Mouse (Mus musculus): ENCODE measurements around the gene Map2.

The Map2 gene

DNA sequence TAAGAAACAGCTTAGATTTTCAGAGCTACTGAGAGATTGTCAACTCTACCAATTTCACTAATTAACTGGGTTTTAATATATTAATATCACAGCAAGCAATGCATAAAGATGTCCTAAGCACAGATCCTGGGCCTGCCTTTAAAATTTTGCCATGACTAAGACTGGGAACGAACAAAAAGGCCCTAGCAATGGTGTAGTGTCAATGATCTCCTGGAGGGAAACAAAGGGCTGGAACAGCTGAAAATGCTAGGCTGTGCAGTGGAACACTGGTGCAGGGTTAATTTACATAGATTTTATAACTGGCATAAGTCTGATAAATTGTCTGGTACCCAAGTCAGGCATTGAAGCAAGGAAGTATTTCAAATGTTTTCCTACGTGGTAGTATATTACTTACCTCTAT lies 220.8 kb downstream of the Map2 start:
- no peak for DNase-seq

DNA sequence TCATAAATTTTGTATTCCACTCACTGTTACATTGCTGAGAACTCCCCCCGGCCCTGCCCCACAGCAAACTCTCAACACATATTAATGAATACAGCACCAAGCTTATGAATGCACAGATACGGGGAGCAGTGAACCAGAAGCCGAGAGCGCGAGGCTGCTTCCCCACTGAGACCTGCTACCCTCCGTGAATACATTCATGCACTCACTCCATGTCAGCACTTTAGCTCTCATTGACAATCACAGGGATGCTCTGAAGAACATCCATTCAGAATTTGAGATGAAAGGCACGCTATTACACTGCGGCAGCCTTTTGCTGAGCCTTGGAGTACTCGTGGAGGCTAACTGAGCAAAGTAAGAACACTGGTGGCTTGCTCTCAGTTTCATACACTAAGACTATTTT lies 226.8 kb downstream of the Map2 start:
- no peak for DNase-seq

GRCm38 (mm10) chr1:66407270-66407967 lies 232.3 kb downstream of the Map2 start:
- DNase-seq = peak; percentile 42 to 68

GRCm38 (mm10) chr1:66418360-66418759 lies 243.3 kb downstream of the Map2 start:
- DNase-seq = no peak

DNA sequence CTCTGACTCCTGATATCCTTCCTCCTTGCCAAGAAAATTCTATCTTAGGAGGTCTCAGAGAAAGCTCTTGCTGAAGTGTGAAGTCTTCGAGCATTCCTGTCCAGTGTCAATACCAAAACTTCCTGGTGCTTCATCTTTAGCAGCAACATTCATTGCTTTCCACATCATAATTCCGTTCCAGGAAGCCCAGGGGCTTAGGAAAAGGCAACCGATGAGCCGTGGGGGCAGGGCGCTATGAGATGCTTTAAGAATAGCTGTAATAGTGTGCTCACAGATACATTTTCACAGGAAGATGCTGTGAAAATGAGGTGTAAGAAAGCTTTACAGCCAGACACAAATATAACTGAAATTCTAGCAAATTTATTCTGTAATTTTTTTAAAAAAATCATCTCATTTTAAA lies 251.0 kb downstream of the Map2 start:
- no peak for DNase-seq

DNA sequence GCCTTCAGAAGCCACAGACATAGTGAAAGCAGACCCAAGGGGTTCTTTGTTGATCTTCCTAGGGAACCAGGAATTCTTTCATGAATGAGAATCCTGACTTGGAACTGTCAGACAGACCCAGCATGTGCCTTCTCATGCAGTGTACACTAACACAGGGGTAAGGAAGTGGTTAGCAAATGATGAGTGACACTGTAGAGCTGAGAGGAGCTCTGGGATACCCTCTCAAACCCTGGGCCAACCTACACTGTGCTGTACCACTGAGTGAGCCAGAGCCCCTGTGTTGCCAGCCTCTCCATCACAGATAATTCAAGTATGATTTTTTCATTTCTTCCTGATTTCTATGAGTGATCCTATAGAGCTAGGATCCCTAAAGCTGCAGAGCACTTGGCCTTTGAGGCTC lies 255.9 kb downstream of the Map2 start:
- DNase-seq = no peak

DNA sequence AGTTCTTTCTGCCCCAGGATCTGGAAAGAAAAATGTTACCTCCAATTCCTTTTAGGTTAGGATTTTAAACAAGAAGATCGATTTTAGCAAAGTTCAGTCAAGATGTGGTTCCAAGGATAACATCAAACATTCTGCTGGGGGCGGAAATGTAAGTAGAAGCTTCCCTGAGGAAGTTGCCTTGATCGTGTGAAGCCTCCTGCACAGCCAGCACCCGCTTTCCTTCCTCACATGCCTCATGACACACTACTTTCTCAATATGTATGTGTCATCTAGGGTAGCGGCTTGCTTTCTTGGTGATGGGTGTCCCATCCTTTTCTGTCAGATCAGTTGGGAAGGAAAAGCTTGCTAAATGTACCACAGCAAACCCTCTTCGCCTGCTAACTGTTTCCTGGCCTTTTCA lies 256.4 kb downstream of the Map2 start:
- no peak for DNase-seq

GRCm38 (mm10) chr1:66438069-66438468 lies 263.0 kb downstream of the Map2 start:
- no peak for DNase-seq

- no peak for DNase-seq
Observed at GRCm38 (mm10) chr1:66442922-66443321, 267.8 kb downstream of the Map2 start.

DNA sequence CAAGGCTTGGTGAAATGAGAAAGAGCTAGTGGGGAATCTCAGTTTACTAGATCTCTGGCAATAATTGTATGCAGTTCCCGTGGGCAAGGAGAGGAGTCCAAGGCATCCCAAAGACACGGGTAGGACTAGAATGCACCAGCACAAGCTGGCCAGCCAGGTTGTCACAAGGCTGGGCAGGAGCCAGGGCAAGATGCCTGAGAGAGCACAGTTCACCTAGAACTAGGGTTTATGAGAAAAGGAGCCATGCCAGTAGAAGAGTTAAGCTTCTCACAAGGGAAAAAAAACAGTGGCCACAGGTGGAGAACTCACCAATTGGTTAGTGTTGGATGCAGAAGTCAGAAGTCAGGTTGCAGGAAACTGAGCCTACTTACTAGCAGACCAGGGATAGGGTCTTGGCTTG lies 274.4 kb downstream of the Map2 start:
- DNase-seq = peak in 1 of 2 experiments; percentile 31

- no peak for DNase-seq
Observed at GRCm38 (mm10) chr1:66456580-66456979, 281.5 kb downstream of the Map2 start.

GRCm38 (mm10) chr1:66457747-66458146 lies 282.7 kb downstream of the Map2 start:
- no peak for DNase-seq

GRCm38 (mm10) chr1:66459394-66459793 lies 284.3 kb downstream of the Map2 start:
- no peak for DNase-seq

DNA sequence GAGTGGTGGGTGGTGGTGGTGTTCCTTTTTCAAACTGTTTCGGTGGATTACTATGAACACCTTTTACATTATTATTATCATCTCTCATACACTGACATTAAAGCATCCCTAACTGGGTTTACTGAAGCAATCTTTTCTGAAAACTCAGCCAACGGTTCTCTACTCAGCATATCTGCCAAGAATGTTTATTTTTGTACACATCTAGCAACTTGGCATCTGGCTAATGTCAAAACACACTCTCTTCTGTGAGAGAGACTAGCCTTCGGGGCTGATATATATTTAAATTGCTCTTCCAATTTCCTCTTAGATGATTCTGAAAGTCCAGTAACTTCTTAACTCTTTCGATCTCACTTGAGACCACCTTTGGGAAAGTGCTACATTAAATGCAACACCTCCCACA lies 285.8 kb downstream of the Map2 start:
- DNase-seq = no peak

DNA sequence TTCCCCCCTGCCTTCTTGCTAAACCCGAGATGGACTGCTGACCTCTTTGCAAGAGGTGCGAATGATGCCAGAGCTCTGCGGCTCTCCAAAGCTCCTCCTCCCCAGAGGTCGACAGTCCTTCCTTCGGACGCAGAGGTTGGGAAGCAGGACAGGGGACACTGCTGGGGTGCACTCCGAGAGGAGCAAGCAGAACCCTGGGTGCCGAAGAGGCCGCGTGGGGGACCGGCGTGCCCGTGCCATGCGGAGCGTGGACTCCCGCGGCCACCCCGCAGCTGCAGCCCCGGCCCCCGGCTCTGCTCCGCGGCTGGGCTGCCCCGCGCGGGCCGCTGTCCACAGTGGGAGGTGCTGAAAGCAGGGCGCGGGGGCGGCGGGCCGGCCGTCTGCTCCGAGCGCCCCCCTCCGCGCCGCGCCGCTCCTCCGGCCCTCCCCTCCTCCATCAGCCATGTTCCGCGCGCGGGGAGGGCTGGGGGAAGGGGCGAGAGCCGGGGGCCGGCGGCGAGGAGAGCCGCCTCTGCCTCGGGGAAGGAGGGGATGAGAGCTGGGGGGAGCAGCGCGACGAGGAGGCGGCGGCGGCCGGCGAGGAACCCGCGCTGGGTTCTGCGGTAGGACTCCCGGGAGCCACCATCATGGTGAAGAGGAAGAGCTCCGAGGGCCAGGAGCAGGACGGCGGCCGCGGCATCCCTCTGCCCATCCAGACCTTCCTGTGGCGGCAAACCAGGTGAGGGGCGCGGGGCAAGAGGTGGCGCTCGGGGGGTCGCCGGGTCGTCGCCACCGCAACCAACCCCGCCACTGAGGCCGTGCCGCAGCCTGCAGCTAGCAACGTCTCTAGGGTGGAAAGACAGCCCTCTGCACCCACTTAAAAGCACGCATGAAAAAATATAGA lies 293.0 kb downstream of the Map2 start, which contains the start of gene Unc80:
Gene Unc80, plus strand, starts transcription at position 547 of the 883 bp plus-strand sequence.
- DNase-seq = peak; percentile 89 to 90

DNA sequence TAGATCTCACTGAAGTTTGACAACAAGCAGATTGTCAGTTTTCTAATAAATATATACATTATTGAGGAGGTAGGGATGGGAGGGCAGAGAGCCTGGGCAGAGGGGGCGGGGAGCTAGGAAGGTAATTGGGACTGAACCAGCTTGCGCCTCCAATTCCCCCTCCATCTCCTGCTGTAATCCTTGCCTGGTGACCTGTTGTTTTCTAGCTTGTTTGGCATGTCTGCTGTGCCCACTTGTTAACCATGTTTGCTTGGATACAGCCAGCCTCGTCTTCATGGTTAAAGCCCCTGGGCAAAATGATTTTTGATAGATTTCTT lies 293.6 kb downstream of the Map2 start:
- DNase-seq = peak; percentile 74 to 83

- DNase-seq = no peak
Observed at GRCm38 (mm10) chr1:66482751-66483150, 307.7 kb downstream of the Map2 start.
